13 mouse cellular contexts compared by ENCODE assay signal in genomic region chr6:34720447-34720846, GRCm38 (mm10). TPM values are rescaled to one million over a fixed set of nuclear protein-coding genes. Genes with fewer than 3 reads are reported as not detected.
DNase-seq lines count a peak whose midpoint lies in the region; ATAC-seq and TF ChIP-seq lines count a peak whose summit lies in the region.
"Had no signal": no experiment of that assay in that cellular context is flagged by ENCODE, and none has a peak within 500 bp of the region (broad histone marks: within the 10 kb centered on the region; RNA-seq: fewer than 3 reads in every experiment).

No protein-coding gene starts in this region.

- no peak for TF ChIP-seq CTCF in heart, adult 2 months (IDR thresholded peaks at IDR 0.05)

- no peaks in the 10 kb centered on the region for H3K27me3 ChIP-seq in kidney, embryonic 15.5 days
- H3K27me3 ChIP-seq in heart, adult 2 months (ENCODE audit: control insufficient read depth, insufficient read depth, low read length): no peaks in the 10 kb centered on the region
- H3K27me3 ChIP-seq in myocyte (ENCODE audit: control insufficient read depth, insufficient read depth, insufficient read length): no peaks in the 10 kb centered on the region
- no peaks in the 10 kb centered on the region for H3K27me3 ChIP-seq in intestine, embryonic 15.5 days (replicated peaks)
- H3K27me3 ChIP-seq: forebrain, embryonic 15.5 days; stomach, embryonic 15.5 days had no signal

- H3K4me1 ChIP-seq in kidney, embryonic 15.5 days: peaks cover 61% of the 10 kb centered on the region
- H3K4me1 ChIP-seq in heart, adult 2 months (ENCODE audit: control insufficient read depth, insufficient read depth, low read length): peaks cover 16% of the 10 kb centered on the region
- peaks cover 20% of the 10 kb centered on the region; the same call in 1 of the 2 replicates for H3K4me1 ChIP-seq in intestine, embryonic 15.5 days (replicated peaks)
- H3K4me1 ChIP-seq: forebrain, embryonic 15.5 days had no signal

- no peaks in the 10 kb centered on the region for H3K9me3 ChIP-seq in kidney, embryonic 15.5 days (replicated peaks)
- no peaks in the 10 kb centered on the region for H3K9me3 ChIP-seq in intestine, embryonic 15.5 days
- H3K9me3 ChIP-seq: forebrain, embryonic 15.5 days; stomach, embryonic 15.5 days had no signal

- H3K36me3 ChIP-seq in kidney, embryonic 15.5 days: no peaks in the 10 kb centered on the region
- H3K36me3 ChIP-seq in heart, adult 2 months (ENCODE audit: control insufficient read depth, insufficient read depth, low read length): peaks cover 15% of the 10 kb centered on the region
- H3K36me3 ChIP-seq in myocyte (ENCODE audit: control insufficient read depth, insufficient read depth): peaks cover 32% of the 10 kb centered on the region
- H3K36me3 ChIP-seq in intestine, embryonic 15.5 days: no peaks in the 10 kb centered on the region
- H3K36me3 ChIP-seq: forebrain, embryonic 15.5 days; stomach, embryonic 15.5 days had no signal

- no peak; the same call in 1 of the 2 replicates for ATAC-seq in kidney, embryonic 15.5 days (replicated peaks; ENCODE audit: low FRiP score)
- ATAC-seq in intestine, embryonic 15.5 days: no peak
- ATAC-seq: forebrain, embryonic 15.5 days had no signal

- no peak for TF ChIP-seq POLR2A in heart, adult 2 months (IDR thresholded peaks at IDR 0.05; ENCODE audit: insufficient read depth, low read depth, low read length)
- TF ChIP-seq POLR2A in myocyte (IDR thresholded peaks at IDR 0.05; ENCODE audit: insufficient read length, low read depth): no peak

- 36% methylated on average over 4 of the region's 4 CpGs for WGBS in kidney, embryonic 15.5 days
- WGBS in heart, adult 2 months: 37% methylated on average over 4 of the region's 4 CpGs
- WGBS in intestine, embryonic 15.5 days: 67% methylated on average over 4 of the region's 4 CpGs

- intact Hi-C loops in heart, adult 2 months (cut with DNase I): no loop called here

- no peak overlapping the region for H3K9ac ChIP-seq in kidney, embryonic 15.5 days
- H3K9ac ChIP-seq in heart, adult 2 months (ENCODE audit: low read depth, low read length): no peak overlapping the region
- H3K9ac ChIP-seq in intestine, embryonic 15.5 days: no peak overlapping the region
- H3K9ac ChIP-seq: forebrain, embryonic 15.5 days; hindbrain, embryonic 14.5 days; stomach, embryonic 15.5 days had no signal

- no peak overlapping the region for H3K27ac ChIP-seq in kidney, embryonic 15.5 days
- no peak overlapping the region for H3K27ac ChIP-seq in heart, adult 2 months
- no peak overlapping the region for H3K27ac ChIP-seq in intestine, embryonic 15.5 days
- H3K27ac ChIP-seq: forebrain, embryonic 15.5 days; hindbrain, embryonic 14.5 days; stomach, embryonic 15.5 days had no signal

- H3K4me3 ChIP-seq in kidney, embryonic 15.5 days (replicated peaks): no peak overlapping the region
- no peak overlapping the region for H3K4me3 ChIP-seq in heart, adult 2 months
- no peak overlapping the region for H3K4me3 ChIP-seq in myocyte
- no peak overlapping the region for H3K4me3 ChIP-seq in intestine, embryonic 15.5 days (replicated peaks)
- H3K4me3 ChIP-seq: forebrain, embryonic 15.5 days; stomach, embryonic 15.5 days had no signal

- H3K4me2 ChIP-seq in kidney, embryonic 15.5 days: no peak overlapping the region
- H3K4me2 ChIP-seq in myocyte (ENCODE audit: low read depth): no peak overlapping the region
- no peak overlapping the region for H3K4me2 ChIP-seq in intestine, embryonic 15.5 days (replicated peaks)
- H3K4me2 ChIP-seq: forebrain, embryonic 15.5 days; hindbrain, embryonic 14.5 days; stomach, embryonic 15.5 days had no signal

- no peaks in the 10 kb centered on the region for H3K79me2 ChIP-seq in heart, adult 2 months (replicated peaks; ENCODE audit: control insufficient read depth, insufficient read depth, low read length)
- peaks cover 100% of the 10 kb centered on the region for H3K79me2 ChIP-seq in myocyte (ENCODE audit: control insufficient read depth, insufficient read depth)

- H3ac ChIP-seq in myocyte (ENCODE audit: control insufficient read depth, insufficient read length): no peak overlapping the region

- DNase-seq in kidney, postnatal 25 days: peak; percentile 41 to 47
- DNase-seq in heart, adult 2 months: peak; percentile 35 to 42
- peak; percentile 39 for DNase-seq in heart, postnatal 4 days
- no peak for DNase-seq in cerebellum, postnatal 10 days
- DNase-seq: cerebellum, adult 9-10 months; gastrocnemius, postnatal 36 days; right cerebral cortex, postnatal 25 days had no signal

- TF ChIP-seq EP300 in heart, adult 2 months (IDR thresholded peaks at IDR 0.05; ENCODE audit: insufficient read depth, low read depth, low read length): no peak

TF ChIP-seq in myocyte, 11 proteins besides CTCF, POLR2A, EP300 and RAD21:
- TF ChIP-seq TCF3 (IDR thresholded peaks at IDR 0.05; ENCODE audit: insufficient read length, low read depth): no peak
- no peak for TF ChIP-seq MYOD1 (IDR thresholded peaks at IDR 0.05; ENCODE audit: control insufficient read depth in 1 of 3, insufficient read length in 2 of 3, low read depth in 2 of 3)
- 0 out of 2 replicates have a peak, but pooled peaks have one; percentile 14 for TF ChIP-seq CEBPB (IDR thresholded peaks at IDR 0.05; ENCODE audit: insufficient read depth, poor library complexity, severe bottlenecking)
- no peak for TF ChIP-seq POLR2AphosphoS2 (IDR thresholded peaks at IDR 0.05; ENCODE audit: insufficient read length, low read depth)
- TF ChIP-seq TCF12 (IDR thresholded peaks at IDR 0.05; ENCODE audit: insufficient read depth, poor library complexity, severe bottlenecking): no peak

RNA-seq across cellular contexts. Expression of gene Agbl3, which starts 59.8 kb away (rescaled TPM):
- polyA plus RNA-seq in kidney, embryonic 15.5 days (2015; fragmentation: Nextera tagmentation; extraction: Ambion mirVana): 6.1 and 6.5 TPM in 2 replicates
- total RNA-seq in heart, adult 2 months (2021): 1 to 10 TPM; 2.5 to 3.7 TPM
- polyA plus RNA-seq in heart, adult 2 months (2012; rRNA removed): 2.6 and 3.4 TPM in 2 replicates
- total RNA-seq in heart, postnatal 4 days (2021): 1 to 10 TPM; 6.9 to 7.5 TPM
- polyA plus RNA-seq in myocyte (2012; fragmentation: generic; extraction: Trizol): 3.6 TPM
- 4.0 and 4.7 TPM in 2 replicates for polyA plus RNA-seq in intestine, embryonic 15.5 days (2015; fragmentation: Nextera tagmentation; extraction: Ambion mirVana)

Comparison
In these comparisons a context has a peak if more than half of its experiments do, and no peak if none do; other contexts are left out.
1. DNase-seq: peak in kidney, postnatal 25 days (2 of 2), heart, adult 2 months (2 of 2) and heart, postnatal 4 days (single experiment); none in cerebellum, postnatal 10 days (0 of 2).